Mouse (Mus musculus): ENCODE results near the gene Cln3. TPM values are rescaled to one million over a fixed set of nuclear protein-coding genes. Genes with fewer than 3 reads are reported as not detected.

Cln3 gene
- polyA plus RNA-seq, 1 experiment from 2014 or later, result 32.6 TPM

DNA sequence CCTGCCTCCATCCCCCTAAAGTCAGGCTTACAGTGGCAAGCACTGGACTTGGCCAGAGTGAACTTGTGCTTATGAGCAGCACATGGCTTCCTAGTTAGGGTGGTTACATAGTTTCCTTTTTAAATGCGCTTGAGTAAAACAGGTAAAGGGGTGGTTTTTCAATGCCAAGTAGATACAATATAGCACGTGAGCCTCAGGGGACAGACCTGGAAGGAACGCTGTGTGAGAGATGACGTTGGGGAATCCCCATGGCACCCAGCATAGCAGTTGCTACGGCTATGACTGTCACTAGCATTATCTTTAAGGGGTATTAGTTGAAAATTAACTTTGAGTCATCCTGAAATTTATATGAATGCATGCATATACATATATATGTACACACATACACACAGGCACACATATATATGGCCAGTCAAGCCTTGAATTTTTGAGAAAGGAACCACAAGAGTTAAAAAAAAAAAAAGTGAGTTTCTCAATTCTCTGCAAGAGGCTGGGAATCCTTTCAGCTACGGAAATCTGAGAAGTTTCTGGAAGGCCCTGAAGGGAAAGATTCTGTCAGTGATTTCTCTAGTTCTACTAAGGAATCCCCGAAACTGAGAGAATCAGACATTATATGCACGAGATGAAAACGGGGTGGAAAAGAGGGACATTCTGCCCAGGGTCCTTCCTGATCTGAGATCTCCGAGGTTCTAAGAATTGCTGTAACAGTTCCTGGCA is 34.1 kb upstream of the Cln3 start:
- 84% methylated on average over 10 of the region's 10 CpGs for WGBS
- Histone ChIP-seq H3K36me3 (no peaks in the 10 kb centered on the region), H3K9ac (replicated peaks) (no peak overlapping the region), H3K9me3 (replicated peaks) (no peaks in the 10 kb centered on the region), H3K27me3 (replicated peaks) (no peaks in the 10 kb centered on the region), H3K27ac (replicated peaks) (no peak overlapping the region), H3K4me2 (no peak overlapping the region), H3K4me1 (no peaks in the 10 kb centered on the region), H3K4me3 (replicated peaks) (no peak overlapping the region)
- ATAC-seq (ENCODE audit: low FRiP score), result no peak

DNA sequence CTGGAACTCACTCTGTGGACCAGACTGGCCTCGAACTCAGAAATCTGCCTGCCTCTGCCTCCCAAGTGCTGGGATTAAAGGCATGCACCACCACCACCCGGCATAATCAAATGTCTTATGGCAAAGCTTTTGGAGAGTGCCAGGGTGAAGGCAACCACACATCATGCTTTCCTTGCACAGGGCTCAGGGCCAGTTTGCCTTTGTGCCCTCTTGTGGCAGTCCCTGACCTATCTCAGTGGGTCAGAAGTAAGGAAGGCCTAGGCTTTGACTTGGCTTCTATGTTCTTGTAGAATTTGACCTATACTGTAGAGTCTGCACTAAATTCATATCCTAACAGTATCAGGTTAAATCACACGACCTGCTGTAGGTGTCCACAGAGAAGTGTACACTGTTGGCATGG is 31.1 kb upstream of the Cln3 start:
- 75% methylated on average over 3 of the region's 3 CpGs for WGBS
- ATAC-seq (ENCODE audit: low FRiP score), result no peak
- Histone ChIP-seq H3K27ac (replicated peaks) (no peak overlapping the region), H3K4me2 (no peak overlapping the region), H3K27me3 (replicated peaks) (no peaks in the 10 kb centered on the region), H3K36me3 (no peaks in the 10 kb centered on the region), H3K4me1 (no peaks in the 10 kb centered on the region), H3K9me3 (replicated peaks) (no peaks in the 10 kb centered on the region), H3K9ac (replicated peaks) (no peak overlapping the region), H3K4me3 (replicated peaks) (no peak overlapping the region)

DNA sequence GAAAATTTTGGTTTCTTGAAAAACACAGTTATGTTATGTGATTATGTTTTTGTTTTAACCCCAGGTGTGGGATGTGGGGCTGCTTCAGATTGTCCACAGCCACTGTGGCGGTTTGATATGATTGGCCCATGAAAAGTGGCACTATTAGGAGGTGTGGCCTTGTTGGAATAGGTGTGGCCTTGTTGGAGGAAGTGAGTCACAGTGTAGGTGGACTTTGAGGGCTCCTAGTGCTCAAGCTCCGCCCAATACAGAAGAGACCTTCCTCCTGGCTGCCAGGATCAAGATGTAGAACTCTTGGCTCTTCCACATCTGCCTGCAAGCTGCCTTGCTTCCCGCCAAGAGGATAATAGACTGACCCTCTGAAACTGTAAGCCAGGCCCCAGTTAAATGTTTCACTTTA is 27.1 kb upstream of the Cln3 start:
- Histone ChIP-seq H3K36me3 (no peaks in the 10 kb centered on the region), H3K4me1 (no peaks in the 10 kb centered on the region), H3K27ac (replicated peaks) (no peak overlapping the region), H3K4me3 (replicated peaks) (no peak overlapping the region), H3K27me3 (replicated peaks) (no peaks in the 10 kb centered on the region), H3K9me3 (replicated peaks) (no peaks in the 10 kb centered on the region), H3K4me2 (no peak overlapping the region), H3K9ac (replicated peaks) (no peak overlapping the region)
- 72% methylated on average over 3 of the region's 3 CpGs for WGBS
- ATAC-seq (ENCODE audit: low FRiP score), result no peak

DNA sequence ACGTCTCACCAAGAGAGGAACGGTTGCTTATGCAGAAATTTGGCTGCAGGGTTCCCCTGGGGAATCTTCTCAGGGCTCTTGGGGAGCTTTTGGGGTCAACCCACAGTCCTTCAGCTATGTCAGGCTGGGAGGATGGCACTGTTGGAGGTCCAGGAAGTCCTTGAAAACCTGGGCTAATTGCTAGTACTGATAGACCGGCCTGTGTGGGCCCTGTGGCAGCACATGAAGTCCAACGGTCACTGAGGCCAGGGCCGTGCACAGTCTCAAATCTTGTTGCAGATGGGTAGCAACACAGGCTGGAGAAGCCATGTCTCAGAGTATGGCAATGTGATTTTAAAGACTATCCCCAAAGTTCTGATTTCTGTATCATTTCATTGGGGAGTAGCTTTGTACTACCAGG is 22.2 kb upstream of the Cln3 start:
- Histone ChIP-seq H3K9me3 (replicated peaks) (no peaks in the 10 kb centered on the region), H3K4me1 (no peaks in the 10 kb centered on the region), H3K4me3 (replicated peaks) (no peak overlapping the region), H3K27ac (replicated peaks) (no peak overlapping the region), H3K9ac (replicated peaks) (no peak overlapping the region), H3K27me3 (replicated peaks) (no peaks in the 10 kb centered on the region), H3K4me2 (no peak overlapping the region), H3K36me3 (no peaks in the 10 kb centered on the region)
- 85% methylated on average over 5 of the region's 5 CpGs for WGBS
- no peak for ATAC-seq (ENCODE audit: low FRiP score)

DNA sequence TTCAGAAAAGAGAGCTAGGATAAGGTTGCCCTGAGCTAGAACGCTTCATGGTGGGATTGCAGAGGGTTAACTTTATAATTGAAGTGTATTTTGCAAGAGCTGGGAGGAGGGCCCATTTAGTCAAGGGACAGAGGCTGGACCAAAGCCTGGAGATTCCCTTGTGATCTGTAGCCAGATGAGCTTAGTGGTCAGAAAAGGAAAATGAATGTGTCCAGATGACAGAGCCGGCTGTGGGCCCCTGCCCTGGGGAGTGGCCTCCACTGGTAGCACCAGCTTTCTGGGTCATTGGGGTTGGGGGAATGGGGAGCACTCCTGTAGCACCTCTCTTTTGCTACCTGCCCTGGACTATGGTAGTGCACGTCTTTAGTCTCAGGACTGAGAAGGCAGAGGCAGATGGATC is 21.4 kb upstream of the Cln3 start:
- 71% methylated on average over 3 of the region's 3 CpGs for WGBS
- H3K36me3 ChIP-seq, result no peaks in the 10 kb centered on the region
- ATAC-seq (ENCODE audit: low FRiP score), result no peak
- H3K9ac ChIP-seq (replicated peaks), result no peak overlapping the region
- no peaks in the 10 kb centered on the region for H3K4me1 ChIP-seq
- H3K27ac ChIP-seq (replicated peaks), result no peak overlapping the region
- no peak overlapping the region for H3K4me3 ChIP-seq (replicated peaks)
- no peaks in the 10 kb centered on the region for H3K9me3 ChIP-seq (replicated peaks)
- no peaks in the 10 kb centered on the region for H3K27me3 ChIP-seq (replicated peaks)
- H3K4me2 ChIP-seq, result no peak overlapping the region

DNA sequence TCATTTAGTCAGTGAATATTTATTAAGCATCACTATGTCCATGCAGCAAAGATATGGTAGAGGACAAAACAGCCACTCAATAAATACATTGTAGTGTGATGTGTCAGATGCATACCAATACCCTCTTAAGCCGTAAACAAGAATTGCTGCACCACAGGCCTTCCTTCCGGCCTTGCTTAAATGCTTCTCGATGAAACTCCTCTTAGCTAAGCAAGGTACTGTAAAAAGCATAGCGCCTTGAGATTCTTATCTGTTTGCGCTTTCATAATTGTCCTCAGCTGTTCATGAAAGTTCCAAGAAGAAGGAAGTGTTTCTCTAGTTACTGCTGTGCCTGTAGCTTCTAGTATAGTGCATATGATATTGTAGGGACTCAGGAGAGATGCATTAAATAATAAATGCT is 21.0 kb upstream of the Cln3 start:
- Histone ChIP-seq H3K4me1 (no peaks in the 10 kb centered on the region), H3K27ac (replicated peaks) (no peak overlapping the region), H3K27me3 (replicated peaks) (no peaks in the 10 kb centered on the region), H3K9ac (replicated peaks) (no peak overlapping the region), H3K36me3 (no peaks in the 10 kb centered on the region), H3K9me3 (replicated peaks) (no peaks in the 10 kb centered on the region), H3K4me2 (no peak overlapping the region), H3K4me3 (replicated peaks) (no peak overlapping the region)
- WGBS, result 70% methylated on average over 5 of the region's 5 CpGs
- ATAC-seq (ENCODE audit: low FRiP score), result no peak

DNA sequence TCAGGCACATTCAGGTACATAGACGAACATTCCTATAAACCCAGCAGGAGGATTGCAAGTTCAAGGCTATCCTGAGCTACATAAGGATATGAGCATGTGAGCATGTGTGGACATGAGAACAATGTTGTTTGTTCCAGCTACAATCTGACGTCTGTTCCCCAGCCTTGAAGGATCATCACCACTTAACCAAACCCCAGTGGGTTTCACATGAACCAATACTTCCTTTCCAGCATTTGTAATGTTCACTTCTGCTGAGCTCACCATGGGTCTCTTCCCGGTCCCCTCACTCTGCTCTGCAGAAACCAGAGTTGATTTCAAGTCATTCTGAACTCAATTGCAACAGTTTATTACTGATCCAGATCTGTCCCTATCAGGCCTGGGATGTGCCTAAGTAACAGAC is 17.0 kb upstream of the Cln3 start:
- Histone ChIP-seq H3K4me3 (replicated peaks) (no peak overlapping the region), H3K4me1 (no peaks in the 10 kb centered on the region), H3K36me3 (no peaks in the 10 kb centered on the region), H3K4me2 (no peak overlapping the region), H3K27me3 (replicated peaks) (no peaks in the 10 kb centered on the region), H3K9me3 (replicated peaks) (no peaks in the 10 kb centered on the region), H3K27ac (replicated peaks) (no peak overlapping the region), H3K9ac (replicated peaks) (no peak overlapping the region)
- ATAC-seq (ENCODE audit: low FRiP score), result no peak
- 75% methylated on average over 3 of the region's 3 CpGs for WGBS

DNA sequence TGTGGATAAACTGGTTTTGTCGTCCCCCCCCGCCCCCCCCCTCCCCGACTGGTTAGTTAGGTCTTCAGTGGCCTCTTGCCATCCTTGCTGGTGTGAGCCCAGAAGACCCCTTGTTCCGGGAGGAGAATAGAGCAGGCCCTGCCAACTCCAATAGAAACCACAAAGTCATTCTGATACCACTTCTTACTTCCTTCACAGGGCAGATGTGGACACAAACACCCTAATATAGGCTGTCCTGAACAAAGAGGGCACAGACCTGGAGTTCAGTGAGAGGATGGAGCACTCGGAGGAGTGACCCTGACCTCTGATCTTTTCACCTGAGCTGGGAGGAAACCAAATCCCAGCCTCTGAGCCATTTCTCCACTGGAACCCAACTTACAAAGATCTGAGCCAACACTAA is 16.3 kb upstream of the Cln3 start:
- no peaks in the 10 kb centered on the region for H3K27me3 ChIP-seq (replicated peaks)
- H3K9me3 ChIP-seq (replicated peaks), result no peaks in the 10 kb centered on the region
- no peak overlapping the region for H3K4me2 ChIP-seq
- H3K4me3 ChIP-seq (replicated peaks), result no peak overlapping the region
- H3K4me1 ChIP-seq, result no peaks in the 10 kb centered on the region
- no peaks in the 10 kb centered on the region for H3K36me3 ChIP-seq
- 48% methylated on average over 5 of the region's 5 CpGs for WGBS
- ATAC-seq (ENCODE audit: low FRiP score), result no peak
- H3K27ac ChIP-seq (replicated peaks), result no peak overlapping the region
- H3K9ac ChIP-seq (replicated peaks), result no peak overlapping the region

DNA sequence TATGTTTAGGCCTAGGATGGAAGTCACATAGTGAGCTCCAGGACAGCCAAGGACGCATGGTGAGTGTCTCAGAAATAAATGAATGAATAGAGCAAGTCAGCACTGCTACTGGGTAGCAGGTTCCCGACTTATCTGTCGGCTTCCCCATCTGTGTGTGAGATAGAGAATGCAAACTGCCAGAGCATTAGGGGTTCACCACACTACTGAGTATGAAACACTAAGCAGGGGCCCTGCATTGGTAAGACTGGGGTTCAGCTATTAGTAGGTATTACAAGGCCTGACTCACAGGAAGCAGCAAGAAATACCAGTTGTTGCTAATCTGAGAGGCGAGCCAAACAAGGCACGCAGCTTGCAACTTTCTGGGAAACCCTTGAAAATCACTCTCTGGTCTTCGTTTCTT is 13.3 kb upstream of the Cln3 start:
- Histone ChIP-seq H3K4me2 (no peak overlapping the region), H3K9ac (replicated peaks) (no peak overlapping the region), H3K27me3 (replicated peaks) (no peaks in the 10 kb centered on the region), H3K27ac (replicated peaks) (no peak overlapping the region), H3K4me1 (no peaks in the 10 kb centered on the region), H3K9me3 (replicated peaks) (no peaks in the 10 kb centered on the region), H3K4me3 (replicated peaks) (no peak overlapping the region), H3K36me3 (no peaks in the 10 kb centered on the region)
- no peak for ATAC-seq (ENCODE audit: low FRiP score)
- WGBS, result 83% methylated on average over 6 of the region's 6 CpGs

DNA sequence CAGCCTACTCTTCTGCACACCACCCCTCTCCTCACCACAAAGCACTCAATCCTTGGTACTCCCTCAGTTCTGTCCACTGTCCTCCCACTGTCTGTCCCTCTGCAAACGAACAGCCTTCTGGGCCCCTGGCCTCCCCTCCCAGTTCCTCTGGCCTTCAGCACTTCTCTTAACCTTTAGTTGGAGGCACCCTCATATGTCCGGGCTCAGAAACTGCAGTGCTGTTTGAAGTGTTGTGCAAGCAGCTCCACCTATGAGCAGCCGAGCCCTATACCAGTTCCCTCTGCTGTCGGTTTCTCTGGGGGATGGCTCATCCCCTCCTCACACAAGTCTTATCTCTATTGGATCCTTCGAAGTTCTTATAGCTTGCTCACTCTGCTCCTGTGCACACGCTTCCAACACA is 10.8 kb upstream of the Cln3 start:
- H3K36me3 ChIP-seq, result no peaks in the 10 kb centered on the region
- no peaks in the 10 kb centered on the region for H3K9me3 ChIP-seq (replicated peaks)
- H3K4me1 ChIP-seq, result no peaks in the 10 kb centered on the region
- H3K9ac ChIP-seq (replicated peaks), result no peak overlapping the region
- no peak overlapping the region for H3K27ac ChIP-seq (replicated peaks)
- no peak overlapping the region for H3K4me2 ChIP-seq
- WGBS, result 68% methylated on average over 6 of the region's 6 CpGs
- no peak overlapping the region for H3K4me3 ChIP-seq (replicated peaks)
- no peak for ATAC-seq (ENCODE audit: low FRiP score)
- 0 out of 2 replicates have a peak, but pooled peaks cover 6% of the 10 kb centered on the region for H3K27me3 ChIP-seq (replicated peaks)

DNA sequence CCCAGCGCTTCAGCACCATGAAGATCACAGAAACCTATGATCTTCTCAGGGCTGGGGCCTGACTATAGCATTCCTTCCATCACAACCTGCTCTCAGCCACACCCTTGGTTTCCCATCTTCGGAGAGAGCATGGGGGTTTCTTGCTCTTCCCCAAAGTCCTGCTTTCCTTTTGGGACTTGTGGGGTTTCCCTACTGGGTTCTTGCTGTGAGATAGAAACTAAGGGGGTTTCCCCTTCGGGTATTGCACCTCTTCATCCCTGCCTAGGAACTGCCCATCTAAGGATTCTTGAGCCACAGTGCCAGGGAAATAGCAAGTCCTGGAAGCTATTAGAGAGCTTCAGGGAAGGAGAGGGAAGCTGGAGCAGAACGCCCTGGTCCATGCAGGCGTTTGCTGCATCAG is 10.3 kb upstream of the Cln3 start:
- WGBS, result 85% methylated on average over 5 of the region's 5 CpGs
- ATAC-seq (ENCODE audit: low FRiP score), result no peak
- Histone ChIP-seq H3K27ac (replicated peaks) (no peak overlapping the region), H3K9me3 (replicated peaks) (no peaks in the 10 kb centered on the region), H3K9ac (replicated peaks) (no peak overlapping the region), H3K4me1 (no peaks in the 10 kb centered on the region), H3K27me3 (replicated peaks) (0 out of 2 replicates have a peak, but pooled peaks cover 6% of the 10 kb centered on the region), H3K4me3 (replicated peaks) (no peak overlapping the region), H3K36me3 (no peaks in the 10 kb centered on the region), H3K4me2 (no peak overlapping the region)

DNA sequence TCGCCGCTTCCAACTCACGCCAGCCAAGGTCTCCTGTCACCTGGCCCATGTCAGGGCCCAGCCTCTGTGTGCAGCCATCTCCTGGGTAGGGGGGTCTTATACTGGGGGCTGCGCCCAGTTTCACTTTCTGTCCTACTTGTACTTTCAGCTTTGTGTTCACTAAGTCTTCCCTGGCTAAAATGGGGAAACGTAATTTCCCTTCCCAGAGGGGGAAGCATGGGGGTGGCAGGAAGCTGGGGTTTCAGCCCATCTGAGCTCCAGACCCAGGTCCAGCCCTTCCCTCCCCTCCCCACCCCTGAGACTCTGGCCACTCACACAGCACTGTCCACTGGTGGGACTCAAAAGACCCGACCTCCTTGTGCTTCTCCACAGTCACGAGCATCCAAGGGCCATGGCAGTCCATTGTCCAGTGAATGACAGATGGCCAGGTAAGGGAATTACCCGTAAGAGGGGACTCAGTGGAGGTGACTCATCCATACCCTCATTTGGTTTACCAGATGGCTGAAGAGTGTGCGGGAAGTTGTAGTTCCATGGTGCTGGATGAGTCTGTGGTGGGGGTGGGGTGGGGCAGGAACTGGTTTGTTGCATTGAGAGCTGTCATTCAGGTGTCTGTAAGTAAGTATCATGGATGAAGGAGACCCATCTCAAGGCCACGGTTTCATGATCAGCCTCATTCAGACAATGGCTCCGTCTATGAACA is 9.4 kb upstream of the Cln3 start, which contains the start of gene Il27:
TSS of gene Il27 (minus strand) at position 80 of the 700 bp plus-strand sequence.
- 84% methylated on average over 11 of the region's 11 CpGs for WGBS

More for the DNA sequence above, 9.4 kb upstream of the Cln3 start, which contains the start of gene Il27:
- Histone ChIP-seq H3K9me3 (replicated peaks) (no peaks in the 10 kb centered on the region), H3K4me2 (no peak within 1 kb of the TSS), H3K27me3 (replicated peaks) (0 out of 2 replicates have a peak, but pooled peaks cover 6% of the 10 kb centered on the region), H3K4me3 (replicated peaks) (no peak within 1 kb of the TSS), H3K9ac (replicated peaks) (no peak within 1 kb of the TSS), H3K27ac (replicated peaks) (no peak within 1 kb of the TSS), H3K4me1 (no peaks in the 10 kb centered on the region), H3K36me3 (no peaks in the 10 kb centered on the region)
- no peak for ATAC-seq (ENCODE audit: low FRiP score)

Data from neural tube, embryonic 15.5 days (tissue).